Mouse (Mus musculus) liver, postnatal 0 days (tissue): ENCODE measurements around the gene Lamb1.

Experiments used
- CTCF ChIP-seq: sonication (generic); IDR thresholded peaks from 2 replicates; pipeline ENCODE4 v1.5.1; 2016; ENCODE audit warnings: antibody characterized with exemption, low read depth
- EP300 ChIP-seq: IDR thresholded peaks from 2 replicates; pipeline ENCODE4 v1.6.1; 2016; ENCODE audit warnings: antibody characterized with exemption, low read depth, mild to moderate bottlenecking

- no peak for TF ChIP-seq CTCF
- TF ChIP-seq EP300: no peak
These were observed 30.5 kb downstream of the Lamb1 start for GRCm38 (mm10) chr12:31295505-31295904.
